Mouse (Mus musculus): Measurements from ENCODE around the gene Slf1.

DNA sequence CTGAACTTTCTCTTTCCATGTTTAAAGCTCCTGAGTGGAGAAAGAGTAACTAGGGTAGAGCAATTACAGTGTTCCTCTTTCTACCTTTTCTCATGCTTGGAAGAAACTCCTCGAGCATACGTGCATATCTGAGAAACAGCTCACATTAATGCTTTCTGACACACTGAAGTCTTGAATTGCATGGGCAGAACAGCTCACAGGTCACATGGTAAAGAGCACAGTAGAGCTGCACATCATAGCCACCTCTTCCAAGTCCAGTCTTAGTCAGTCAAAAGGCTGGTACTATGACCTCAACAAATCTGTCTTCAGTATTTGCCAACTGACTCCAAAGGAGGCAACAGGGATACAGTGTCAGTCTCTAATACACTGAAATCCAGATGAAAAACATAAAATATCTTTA lies 7.0 kb downstream of the Slf1 start:
- TF ChIP-seq CTCF (IDR thresholded peaks at IDR 0.05; ENCODE audit: low read depth) (no peak), EP300 (IDR thresholded peaks at IDR 0.05; ENCODE audit: low read depth) (no peak)
